In the genomic region with DNA sequence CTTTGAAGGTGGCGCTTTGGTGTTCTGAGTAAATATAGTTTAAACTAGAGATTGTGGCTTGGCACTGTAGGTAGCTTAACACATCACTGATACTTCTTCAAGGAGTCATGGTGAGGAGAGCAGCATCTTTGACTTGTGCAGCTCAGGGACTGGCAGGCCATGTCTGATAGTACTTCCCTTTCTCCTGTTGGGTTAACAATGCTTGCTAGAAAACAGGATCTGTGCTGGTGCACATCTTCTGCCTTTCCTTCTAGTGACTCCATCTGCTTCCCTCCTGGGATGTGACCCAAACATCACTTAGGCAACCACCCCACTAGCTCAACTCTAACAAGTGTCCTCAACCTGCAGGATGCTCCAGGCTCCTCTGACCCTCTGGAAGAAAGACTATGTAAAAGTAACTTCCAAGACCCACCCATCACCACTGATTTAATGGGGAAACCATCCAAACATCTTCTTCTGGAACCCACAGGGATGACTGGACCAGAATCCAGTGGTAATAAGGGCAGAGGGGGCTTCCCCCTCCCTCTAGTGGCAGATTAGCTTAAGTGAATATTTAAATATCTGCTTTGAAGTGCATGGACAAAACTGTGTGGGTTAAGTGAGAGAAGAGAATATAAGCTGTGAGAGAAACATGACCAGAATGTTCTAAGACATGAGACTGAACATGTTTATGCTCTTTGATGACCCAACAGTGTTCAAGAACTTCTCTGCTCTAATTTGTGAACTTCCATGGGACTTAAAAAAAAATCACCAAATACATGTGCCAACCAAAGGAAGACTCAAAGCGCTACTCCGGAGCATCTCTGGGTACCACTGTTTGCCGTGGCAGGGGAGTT, we compare ENCODE assay signal across 17 mouse cellular contexts. TPM values are rescaled to one million over a fixed set of nuclear protein-coding genes. Genes with fewer than 3 reads are reported as not detected.
DNase-seq lines count a peak whose midpoint lies in the region; ATAC-seq and TF ChIP-seq lines count a peak whose summit lies in the region.
"Had no signal": no experiment of that assay in that cellular context is flagged by ENCODE, and none has a peak within 500 bp of the region (broad histone marks: within the 10 kb centered on the region; RNA-seq: fewer than 3 reads in every experiment).

No protein-coding gene starts in this region.

- ATAC-seq in hindbrain, embryonic 12.5 days (ENCODE audit: low FRiP score): no peak
- ATAC-seq in hindbrain, embryonic 11.5 days (ENCODE audit: low FRiP score): no peak
- ATAC-seq in limb, embryonic 11.5 days (ENCODE audit: insufficient number of reproducible peaks, low FRiP score, low TSS enrichment, low read depth): no peak
- no peak for ATAC-seq in stomach, postnatal 0 days (ENCODE audit: low FRiP score, low TSS enrichment)
- ATAC-seq: forebrain, postnatal 0 days; liver, embryonic 12.5 days had no signal

- no peaks in the 10 kb centered on the region for H3K9me3 ChIP-seq in hindbrain, embryonic 12.5 days (replicated peaks)
- H3K9me3 ChIP-seq in hindbrain, embryonic 11.5 days (ENCODE audit: control insufficient read depth, low read length): no peaks in the 10 kb centered on the region
- H3K9me3 ChIP-seq in limb, embryonic 11.5 days (ENCODE audit: control insufficient read depth, low read length): no peaks in the 10 kb centered on the region
- H3K9me3 ChIP-seq in stomach, postnatal 0 days (ENCODE audit: control insufficient read depth, low read length): no peaks in the 10 kb centered on the region
- H3K9me3 ChIP-seq: heart, embryonic 13.5 days; hindbrain, embryonic 10.5 days; liver, embryonic 12.5 days; midbrain, embryonic 12.5 days had no signal

- H3K4me2 ChIP-seq in hindbrain, embryonic 12.5 days (replicated peaks): no peak overlapping the region
- no peak overlapping the region for H3K4me2 ChIP-seq in hindbrain, embryonic 11.5 days (replicated peaks; ENCODE audit: low read depth, low read length)
- no peak overlapping the region for H3K4me2 ChIP-seq in limb, embryonic 11.5 days (ENCODE audit: low read depth, severe bottlenecking)
- H3K4me2 ChIP-seq in stomach, postnatal 0 days (replicated peaks; ENCODE audit: low read depth): no peak overlapping the region
- H3K4me2 ChIP-seq: heart, embryonic 13.5 days; liver, embryonic 12.5 days; midbrain, embryonic 12.5 days had no signal

- no peak overlapping the region for H3K4me3 ChIP-seq in hindbrain, embryonic 12.5 days
- no peak overlapping the region for H3K4me3 ChIP-seq in hindbrain, embryonic 11.5 days (ENCODE audit: low read depth, low read length)
- H3K4me3 ChIP-seq in spleen, adult 2 months (ENCODE audit: extremely low read depth, insufficient read depth, insufficient read length): no peak overlapping the region
- H3K4me3 ChIP-seq in limb, embryonic 11.5 days (ENCODE audit: low read depth, low read length): no peak overlapping the region
- H3K4me3 ChIP-seq in stomach, postnatal 0 days (ENCODE audit: low read depth, low read length): no peak overlapping the region
- H3K4me3 ChIP-seq: erythroblast, embryonic 14.5 days; heart, embryonic 13.5 days; hindbrain, embryonic 10.5 days; liver, embryonic 12.5 days; midbrain, embryonic 12.5 days had no signal

- H3K27me3 ChIP-seq in hindbrain, embryonic 12.5 days: no peaks in the 10 kb centered on the region
- no peaks in the 10 kb centered on the region for H3K27me3 ChIP-seq in hindbrain, embryonic 11.5 days (ENCODE audit: control insufficient read depth, insufficient read depth, low read length)
- no peaks in the 10 kb centered on the region for H3K27me3 ChIP-seq in spleen, adult 2 months (ENCODE audit: control insufficient read depth, insufficient read depth, low read length)
- no peaks in the 10 kb centered on the region for H3K27me3 ChIP-seq in limb, embryonic 11.5 days (ENCODE audit: control insufficient read depth, insufficient read depth, low read length)
- H3K27me3 ChIP-seq in stomach, postnatal 0 days (ENCODE audit: control insufficient read depth, insufficient read depth, low read length): no peaks in the 10 kb centered on the region
- H3K27me3 ChIP-seq: heart, embryonic 13.5 days; liver, embryonic 12.5 days; midbrain, embryonic 12.5 days had no signal

- TF ChIP-seq EP300 in stomach, postnatal 0 days (optimal IDR thresholded peaks at IDR 0.05): no peak

- peaks cover 14% of the 10 kb centered on the region; the same call in 1 of the 2 replicates for H3K4me1 ChIP-seq in hindbrain, embryonic 12.5 days
- no peaks in the 10 kb centered on the region; the same call in 1 of the 2 replicates for H3K4me1 ChIP-seq in hindbrain, embryonic 11.5 days (replicated peaks; ENCODE audit: control insufficient read depth, insufficient read depth, low read length)
- H3K4me1 ChIP-seq in spleen, adult 2 months (ENCODE audit: control insufficient read depth, insufficient read depth, insufficient read length): peaks cover 58% of the 10 kb centered on the region
- peaks cover 52% of the 10 kb centered on the region for H3K4me1 ChIP-seq in limb, embryonic 11.5 days (ENCODE audit: control insufficient read depth, insufficient read depth, low read length)
- no peaks in the 10 kb centered on the region for H3K4me1 ChIP-seq in stomach, postnatal 0 days (replicated peaks; ENCODE audit: control insufficient read depth, insufficient read depth)

- TF ChIP-seq CTCF in spleen, adult 2 months (IDR thresholded peaks at IDR 0.05; ENCODE audit: extremely low read depth, insufficient read depth, insufficient read length, insufficient replicate concordance): no peak
- peak; percentile 13; the same call in 1 of the 2 replicates for TF ChIP-seq CTCF in stomach, postnatal 0 days (IDR thresholded peaks at IDR 0.05; ENCODE audit: low read depth)

- DNase-seq in hindbrain, embryonic 11.5 days (ENCODE audit: low spot score): no peak
- DNase-seq in spleen, adult 2 months (ENCODE audit: low read depth in 1 of 2, low spot score in 2 of 2): no peak
- DNase-seq in spleen, adult 12 weeks (ENCODE audit: low spot score): no peak
- no peak for DNase-seq in limb, embryonic 11.5 days (ENCODE audit: low spot score)
- DNase-seq in stomach, postnatal 0 days (ENCODE audit: low spot score): no peak
- no peak for DNase-seq in cerebellum, adult 11-12 months
- no peak for DNase-seq in heart, postnatal 36 days
- DNase-seq: adrenal gland, postnatal 10 days; cerebellum, adult 9-11 months; forebrain, postnatal 0 days; gastrocnemius, postnatal 25 days had no signal

- intact Hi-C loops in heart, postnatal 36 days (cut with DNase I): no loop called here

- H3K36me3 ChIP-seq in hindbrain, embryonic 12.5 days: no peaks in the 10 kb centered on the region
- no peaks in the 10 kb centered on the region for H3K36me3 ChIP-seq in hindbrain, embryonic 11.5 days (ENCODE audit: control insufficient read depth, insufficient read depth, low read length)
- peaks cover 3% of the 10 kb centered on the region; the same call in 1 of the 2 replicates for H3K36me3 ChIP-seq in spleen, adult 2 months (ENCODE audit: control insufficient read depth, insufficient read depth, low read length)
- H3K36me3 ChIP-seq in limb, embryonic 11.5 days (ENCODE audit: control insufficient read depth, insufficient read depth, low read length): no peaks in the 10 kb centered on the region
- H3K36me3 ChIP-seq in stomach, postnatal 0 days (ENCODE audit: control insufficient read depth, insufficient read depth, low read length): no peaks in the 10 kb centered on the region
- H3K36me3 ChIP-seq: heart, embryonic 13.5 days; hindbrain, embryonic 10.5 days; liver, embryonic 12.5 days; midbrain, embryonic 12.5 days had no signal

- peak overlapping the region; percentile 19; the same call in 1 of the 2 replicates for H3K27ac ChIP-seq in hindbrain, embryonic 12.5 days
- no peak overlapping the region for H3K27ac ChIP-seq in hindbrain, embryonic 11.5 days (ENCODE audit: low read depth, low read length)
- peak overlapping the region; percentile 64 for H3K27ac ChIP-seq in spleen, adult 2 months (ENCODE audit: insufficient read depth, low read length)
- H3K27ac ChIP-seq in limb, embryonic 11.5 days (replicated peaks; ENCODE audit: low read depth, low read length): peak overlapping the region; percentile 80
- H3K27ac ChIP-seq in stomach, postnatal 0 days (replicated peaks): no peak overlapping the region
- H3K27ac ChIP-seq: heart, embryonic 13.5 days; liver, embryonic 12.5 days; midbrain, embryonic 12.5 days had no signal

- H3K9ac ChIP-seq in hindbrain, embryonic 12.5 days: no peak overlapping the region
- no peak overlapping the region for H3K9ac ChIP-seq in hindbrain, embryonic 11.5 days (ENCODE audit: low read depth, low read length)
- H3K9ac ChIP-seq in limb, embryonic 11.5 days (ENCODE audit: low read length): no peak overlapping the region
- H3K9ac ChIP-seq in stomach, postnatal 0 days (ENCODE audit: low read length): no peak overlapping the region
- H3K9ac ChIP-seq: forebrain, postnatal 0 days; heart, embryonic 13.5 days; liver, embryonic 12.5 days; midbrain, embryonic 12.5 days had no signal

- WGBS in hindbrain, embryonic 12.5 days: 88% methylated on average over 4 of the region's 4 CpGs
- WGBS in hindbrain, embryonic 11.5 days: 88% methylated on average over 4 of the region's 4 CpGs
- 86% methylated on average over 4 of the region's 4 CpGs for WGBS in spleen, adult 2 months
- 84% methylated on average over 4 of the region's 4 CpGs for WGBS in limb, embryonic 11.5 days
- WGBS in stomach, postnatal 0 days: 92% methylated on average over 4 of the region's 4 CpGs

- no peak for TF ChIP-seq POLR2A in spleen, adult 2 months (IDR thresholded peaks at IDR 0.05; ENCODE audit: low read depth, low read length)

RNA-seq across cellular contexts. Expression of a gene that starts 48.9 kb away (rescaled TPM):
- 24.4 and 26.4 TPM in 2 replicates for polyA plus RNA-seq in hindbrain, embryonic 12.5 days (2016; fragmentation: Nextera tagmentation; extraction: Ambion mirVana)
- polyA plus RNA-seq in hindbrain, embryonic 11.5 days (2014; fragmentation: Nextera tagmentation; extraction: Ambion mirVana): 18.6 and 22.2 TPM in 2 replicates
- polyA plus RNA-seq in spleen, adult 2 months (2012; rRNA removed): 24.4 and 31.3 TPM in 2 replicates
- 62.2 and 68.3 TPM in 2 replicates for polyA plus RNA-seq in limb, embryonic 11.5 days (2014; fragmentation: Nextera tagmentation; extraction: Ambion mirVana)
- 4.6 and 4.9 TPM in 2 replicates for polyA plus RNA-seq in stomach, postnatal 0 days (2015; fragmentation: Nextera tagmentation; extraction: Ambion mirVana)
- total RNA-seq in heart, postnatal 36 days (2021): 10 to 100 TPM; 28.2 to 28.8 TPM

Comparison
In these comparisons a context has a peak if more than half of its experiments do, and no peak if none do; other contexts are left out.
1. H3K27ac ChIP-seq: peak in hindbrain, embryonic 12.5 days (single experiment), spleen, adult 2 months (single experiment) and limb, embryonic 11.5 days (single experiment); none in hindbrain, embryonic 11.5 days (single experiment) and stomach, postnatal 0 days (single experiment).